Mouse (Mus musculus): Measurements from ENCODE around the gene Slc46a2. TPM values are rescaled to one million over a fixed set of nuclear protein-coding genes. Genes with fewer than 3 reads are reported as not detected.

Slc46a2 gene
- polyA plus RNA-seq, 1 experiment from 2014 or later = not detected

DNA sequence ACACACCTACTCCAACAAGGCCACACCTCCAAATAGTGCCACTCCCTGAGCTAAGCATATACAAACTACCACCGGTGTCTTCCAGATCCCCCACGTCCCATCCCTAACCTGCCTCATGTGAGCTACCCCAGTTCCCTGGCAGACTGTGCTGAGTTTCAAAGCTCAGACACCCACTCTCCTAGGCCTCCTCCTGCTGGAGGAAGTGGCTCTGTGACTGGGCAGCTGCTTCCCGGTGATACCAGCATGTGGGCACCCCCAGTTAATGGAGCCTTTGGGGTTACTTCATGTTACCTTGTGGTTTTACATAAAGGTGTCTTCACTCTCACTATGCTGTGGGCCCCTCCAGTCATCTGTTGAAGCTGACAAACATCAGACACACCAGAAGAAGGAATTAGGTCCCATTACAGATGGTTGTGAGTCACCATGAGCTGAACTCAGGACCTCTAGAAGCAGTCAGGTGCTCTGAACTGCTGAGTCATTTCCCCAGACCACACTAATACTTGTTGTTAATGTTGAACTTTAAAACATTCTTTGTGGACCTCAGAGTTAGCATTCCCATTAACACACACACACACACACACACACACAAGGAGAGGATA, 19.8 kb downstream of the Slc46a2 start:
- no peak overlapping the region for H3K4me2 ChIP-seq (ENCODE audit: low read length)
- no peak for ATAC-seq (ENCODE audit: low FRiP score, low TSS enrichment)
- no peaks in the 10 kb centered on the region for H3K27me3 ChIP-seq (ENCODE audit: control insufficient read depth, insufficient read depth, low read length)
- 95% methylated on average over 3 of the region's 3 CpGs for WGBS
- no peak for DNase-seq
- no peak overlapping the region for H3K27ac ChIP-seq (replicated peaks; ENCODE audit: low read depth, low read length)
- H3K36me3 ChIP-seq (ENCODE audit: control insufficient read depth, insufficient read depth, low read length) = peaks cover 41% of the 10 kb centered on the region
- H3K4me1 ChIP-seq (ENCODE audit: control insufficient read depth, insufficient read depth, low read length) = no peaks in the 10 kb centered on the region
- H3K4me3 ChIP-seq (replicated peaks; ENCODE audit: low read depth, low read length) = no peak overlapping the region
- no peaks in the 10 kb centered on the region for H3K9me3 ChIP-seq (ENCODE audit: control insufficient read depth, low read length)
- no peak overlapping the region for H3K9ac ChIP-seq (replicated peaks; ENCODE audit: low read length)

GRCm38 (mm10) chr4:59894415-59894814, 20.4 kb downstream of the Slc46a2 start:
- Histone ChIP-seq H3K36me3 (ENCODE audit: control insufficient read depth, insufficient read depth, low read length) (peaks cover 37% of the 10 kb centered on the region), H3K27ac (replicated peaks; ENCODE audit: low read depth, low read length) (no peak overlapping the region), H3K4me3 (replicated peaks; ENCODE audit: low read depth, low read length) (no peak overlapping the region), H3K27me3 (ENCODE audit: control insufficient read depth, insufficient read depth, low read length) (no peaks in the 10 kb centered on the region), H3K4me2 (ENCODE audit: low read length) (no peak overlapping the region), H3K4me1 (ENCODE audit: control insufficient read depth, insufficient read depth, low read length) (no peaks in the 10 kb centered on the region), H3K9ac (replicated peaks; ENCODE audit: low read length) (no peak overlapping the region), H3K9me3 (ENCODE audit: control insufficient read depth, low read length) (no peaks in the 10 kb centered on the region)
- DNase-seq = no peak
- WGBS = 89% methylated on average over 8 of the region's 8 CpGs
- ATAC-seq (ENCODE audit: low FRiP score, low TSS enrichment) = no peak

DNA sequence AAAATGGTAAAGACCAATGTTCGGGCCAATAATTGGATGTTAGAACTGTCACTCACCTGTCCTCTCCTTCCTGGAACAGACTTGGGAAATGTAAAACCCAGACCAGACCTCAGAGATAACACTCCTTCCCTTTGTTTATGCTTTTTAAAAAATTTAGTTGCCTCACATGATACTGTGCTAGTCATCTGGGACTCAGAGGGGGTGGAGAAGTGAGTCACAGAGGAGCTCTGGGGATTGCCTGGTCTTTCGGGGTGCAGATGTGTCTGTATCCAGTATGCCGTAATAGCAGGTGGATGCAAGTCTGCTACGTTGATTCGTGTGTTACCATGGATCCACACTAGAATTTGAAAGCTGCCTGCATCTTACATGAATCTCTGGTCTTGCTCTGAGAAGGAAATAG, 22.1 kb downstream of the Slc46a2 start:
- no peak for ATAC-seq (ENCODE audit: low FRiP score, low TSS enrichment)
- H3K9me3 ChIP-seq (ENCODE audit: control insufficient read depth, low read length) = no peaks in the 10 kb centered on the region
- no peak overlapping the region for H3K4me2 ChIP-seq (ENCODE audit: low read length)
- H3K36me3 ChIP-seq (ENCODE audit: control insufficient read depth, insufficient read depth, low read length) = peaks cover 23% of the 10 kb centered on the region
- no peaks in the 10 kb centered on the region for H3K4me1 ChIP-seq (ENCODE audit: control insufficient read depth, insufficient read depth, low read length)
- no peak overlapping the region for H3K9ac ChIP-seq (replicated peaks; ENCODE audit: low read length)
- H3K27me3 ChIP-seq (ENCODE audit: control insufficient read depth, insufficient read depth, low read length) = no peaks in the 10 kb centered on the region
- no peak for DNase-seq
- no peak overlapping the region for H3K4me3 ChIP-seq (replicated peaks; ENCODE audit: low read depth, low read length)
- no peak overlapping the region for H3K27ac ChIP-seq (replicated peaks; ENCODE audit: low read depth, low read length)
- 93% methylated on average over 5 of the region's 5 CpGs for WGBS

DNA sequence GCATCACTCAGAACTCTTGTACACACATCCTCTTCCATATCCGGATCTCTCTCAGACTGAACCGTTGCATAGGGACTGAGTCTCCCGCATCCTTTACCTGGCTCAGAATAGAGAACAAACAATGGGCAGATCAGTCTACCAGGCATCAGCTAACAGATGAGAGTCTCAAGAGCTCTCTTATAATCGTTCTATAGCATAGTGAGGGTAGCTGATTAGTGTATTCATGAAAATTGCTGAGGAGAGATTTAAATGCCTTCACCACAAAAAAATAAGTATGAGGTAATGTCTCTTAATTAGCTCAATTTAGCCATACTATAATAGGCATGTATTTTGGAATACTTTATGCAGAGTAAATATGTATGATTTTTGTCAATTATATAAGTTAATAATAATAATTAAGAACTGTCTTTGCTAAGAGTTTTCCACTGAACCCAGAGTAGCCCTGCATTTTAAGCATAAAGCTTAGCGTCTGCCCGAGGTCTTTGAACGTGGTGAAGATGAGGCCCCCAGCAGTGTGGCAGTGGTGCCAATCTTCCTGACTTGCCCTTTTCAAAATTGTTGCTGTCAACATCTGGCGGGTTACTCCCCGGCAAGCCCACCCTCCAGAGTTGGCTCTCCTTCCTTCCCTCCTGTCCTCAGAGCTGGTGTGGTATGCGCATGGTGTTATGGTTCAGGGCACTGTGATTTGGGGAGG, 23.0 kb downstream of the Slc46a2 start:
- 87% methylated on average over 10 of the region's 10 CpGs for WGBS

GRCm38 (mm10) chr4:59890086-59890600, 24.7 kb downstream of the Slc46a2 start:
- Histone ChIP-seq H3K4me1 (ENCODE audit: control insufficient read depth, insufficient read depth, low read length) (no peaks in the 10 kb centered on the region), H3K4me2 (ENCODE audit: low read length) (no peak overlapping the region), H3K9ac (replicated peaks; ENCODE audit: low read length) (no peak overlapping the region), H3K27me3 (ENCODE audit: control insufficient read depth, insufficient read depth, low read length) (no peaks in the 10 kb centered on the region), H3K9me3 (ENCODE audit: control insufficient read depth, low read length) (no peaks in the 10 kb centered on the region), H3K36me3 (ENCODE audit: control insufficient read depth, insufficient read depth, low read length) (peaks cover 25% of the 10 kb centered on the region), H3K4me3 (replicated peaks; ENCODE audit: low read depth, low read length) (no peak overlapping the region), H3K27ac (replicated peaks; ENCODE audit: low read depth, low read length) (no peak overlapping the region)
- ATAC-seq (ENCODE audit: low FRiP score, low TSS enrichment) = no peak
- no peak for DNase-seq
- WGBS = 93% methylated on average over 6 of the region's 6 CpGs

More for the DNA sequence above, 23.0 kb downstream of the Slc46a2 start:
- Histone ChIP-seq H3K4me1 (ENCODE audit: control insufficient read depth, insufficient read depth, low read length) (no peaks in the 10 kb centered on the region), H3K36me3 (ENCODE audit: control insufficient read depth, insufficient read depth, low read length) (peaks cover 22% of the 10 kb centered on the region), H3K4me2 (ENCODE audit: low read length) (no peak overlapping the region), H3K27ac (replicated peaks; ENCODE audit: low read depth, low read length) (no peak overlapping the region), H3K9me3 (ENCODE audit: control insufficient read depth, low read length) (no peaks in the 10 kb centered on the region), H3K9ac (replicated peaks; ENCODE audit: low read length) (no peak overlapping the region), H3K27me3 (ENCODE audit: control insufficient read depth, insufficient read depth, low read length) (no peaks in the 10 kb centered on the region), H3K4me3 (replicated peaks; ENCODE audit: low read depth, low read length) (no peak overlapping the region)
- ATAC-seq (ENCODE audit: low FRiP score, low TSS enrichment) (no peak), DNase-seq (no peak)

- WGBS = 78% methylated on average over 5 of the region's 5 CpGs
- no peak for DNase-seq
- no peak for ATAC-seq (ENCODE audit: low FRiP score, low TSS enrichment)
These were observed 26.8 kb downstream of the Slc46a2 start for GRCm38 (mm10) chr4:59888014-59888413.

DNA sequence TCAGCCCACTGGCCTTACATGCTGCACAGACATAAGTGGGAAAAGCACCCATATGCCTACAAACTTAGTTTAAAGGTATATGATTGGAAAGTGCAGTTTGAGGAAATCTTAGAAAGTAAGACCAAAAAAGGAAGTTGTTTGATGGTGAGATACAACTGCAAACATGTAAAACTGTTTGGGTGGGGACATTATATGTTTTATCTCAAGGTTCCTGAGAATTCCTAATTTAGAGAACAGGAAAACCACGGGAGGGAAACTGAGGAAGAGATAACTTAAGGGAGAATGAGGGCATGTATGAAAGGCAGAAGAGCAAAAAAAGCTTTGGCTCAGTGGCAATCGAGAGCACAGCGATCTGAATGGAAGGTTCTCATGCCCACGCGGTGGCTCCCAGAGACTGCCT, 27.8 kb downstream of the Slc46a2 start:
- 93% methylated on average over 5 of the region's 5 CpGs for WGBS
- no peak overlapping the region for H3K27ac ChIP-seq (replicated peaks; ENCODE audit: low read depth, low read length)
- H3K9me3 ChIP-seq (ENCODE audit: control insufficient read depth, low read length) = no peaks in the 10 kb centered on the region
- DNase-seq (no peak), ATAC-seq (ENCODE audit: low FRiP score, low TSS enrichment) (no peak)
- no peaks in the 10 kb centered on the region for H3K4me1 ChIP-seq (ENCODE audit: control insufficient read depth, insufficient read depth, low read length)
- H3K9ac ChIP-seq (replicated peaks; ENCODE audit: low read length) = no peak overlapping the region
- no peaks in the 10 kb centered on the region for H3K27me3 ChIP-seq (ENCODE audit: control insufficient read depth, insufficient read depth, low read length)
- H3K4me2 ChIP-seq (ENCODE audit: low read length) = no peak overlapping the region
- no peak overlapping the region for H3K4me3 ChIP-seq (replicated peaks; ENCODE audit: low read depth, low read length)
- peaks cover 10% of the 10 kb centered on the region for H3K36me3 ChIP-seq (ENCODE audit: control insufficient read depth, insufficient read depth, low read length)

More at GRCm38 (mm10) chr4:59888014-59888413, 26.8 kb downstream of the Slc46a2 start:
- no peak overlapping the region for H3K4me3 ChIP-seq (replicated peaks; ENCODE audit: low read depth, low read length)
- no peak overlapping the region for H3K9ac ChIP-seq (replicated peaks; ENCODE audit: low read length)
- no peaks in the 10 kb centered on the region for H3K27me3 ChIP-seq (ENCODE audit: control insufficient read depth, insufficient read depth, low read length)
- no peak overlapping the region for H3K27ac ChIP-seq (replicated peaks; ENCODE audit: low read depth, low read length)
- no peaks in the 10 kb centered on the region for H3K9me3 ChIP-seq (ENCODE audit: control insufficient read depth, low read length)
- H3K4me1 ChIP-seq (ENCODE audit: control insufficient read depth, insufficient read depth, low read length) = no peaks in the 10 kb centered on the region
- H3K4me2 ChIP-seq (ENCODE audit: low read length) = no peak overlapping the region
- peaks cover 8% of the 10 kb centered on the region for H3K36me3 ChIP-seq (ENCODE audit: control insufficient read depth, insufficient read depth, low read length)

DNA sequence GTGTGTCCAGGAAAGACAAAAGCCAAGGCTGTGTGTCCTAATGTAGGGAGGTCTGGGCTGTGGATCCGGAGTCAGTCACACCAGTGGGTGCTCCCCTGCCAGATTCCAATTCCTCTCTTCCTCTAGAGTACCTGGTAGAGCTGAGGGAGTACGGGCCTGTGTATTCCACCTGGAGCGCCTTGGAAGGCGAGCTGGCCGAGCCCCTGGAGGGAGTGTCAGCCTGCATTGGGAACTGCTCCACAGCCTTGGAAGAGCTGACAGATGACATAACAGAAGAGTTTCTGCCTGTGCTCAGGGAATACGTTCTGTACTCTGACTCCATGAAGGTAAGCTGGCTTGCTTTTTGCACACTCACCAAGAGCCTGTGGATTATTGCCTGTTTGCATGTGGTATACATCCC, 28.6 kb downstream of the Slc46a2 start:
- WGBS = 95% methylated on average over 6 of the region's 6 CpGs
- Histone ChIP-seq H3K9me3 (ENCODE audit: control insufficient read depth, low read length) (no peaks in the 10 kb centered on the region), H3K4me3 (replicated peaks; ENCODE audit: low read depth, low read length) (no peak overlapping the region), H3K36me3 (ENCODE audit: control insufficient read depth, insufficient read depth, low read length) (peaks cover 10% of the 10 kb centered on the region), H3K27me3 (ENCODE audit: control insufficient read depth, insufficient read depth, low read length) (no peaks in the 10 kb centered on the region), H3K9ac (replicated peaks; ENCODE audit: low read length) (no peak overlapping the region), H3K27ac (replicated peaks; ENCODE audit: low read depth, low read length) (no peak overlapping the region), H3K4me2 (ENCODE audit: low read length) (no peak overlapping the region), H3K4me1 (ENCODE audit: control insufficient read depth, insufficient read depth, low read length) (no peaks in the 10 kb centered on the region)
- no peak for ATAC-seq (ENCODE audit: low FRiP score, low TSS enrichment)
- no peak for DNase-seq
